Mouse (Mus musculus) adrenal gland, postnatal 10 days (tissue): Measurements from ENCODE around the gene Bak1. TPM values are rescaled to one million over a fixed set of nuclear protein-coding genes. Genes with fewer than 3 reads are reported as not detected.
A peak's percentile ranks its signal among the peaks of the same experiment; 100 is the strongest.
"Not testable (repeated sequence)": the region's sequence is repeated elsewhere in the genome, so short reads cannot be mapped to it uniquely, and the experiment has no call there.

Experiments
- DNase-seq: peaks from one replicate; pipeline ENCODE4 v3.0.0; 2021; ENCODE audit warnings: mixed read lengths
- total RNA-seq, 2 experiments: library from RNA; stranded (reverse); gene quantifications; 2 replicates each; pipeline ENCODE4 v1.2.3; 2021

Bak1 gene
- total RNA-seq, 2 experiments from 2014 or later = 35.4 to 42.4 TPM

DNA sequence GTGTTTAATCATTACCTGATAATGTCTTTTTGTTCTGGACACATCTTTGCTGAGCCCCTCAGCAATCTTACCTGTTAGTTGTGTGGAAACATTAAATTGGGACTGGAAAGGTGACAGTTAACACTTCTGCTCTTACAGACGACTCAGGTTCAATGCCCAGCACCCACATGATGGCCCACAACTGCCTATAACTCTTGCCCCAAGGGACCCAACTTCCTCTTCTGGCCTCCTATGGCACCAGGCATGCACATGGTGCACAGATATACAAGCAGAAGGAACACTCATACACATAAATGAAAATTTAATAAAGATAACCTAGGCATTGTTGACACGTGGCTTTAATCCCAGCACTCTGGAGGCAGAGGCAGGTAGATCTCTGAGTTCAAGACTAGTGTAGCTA is 49.4 kb downstream of the Bak1 start:
- no peak for DNase-seq

- not testable (repeated sequence) for DNase-seq
Measured at GRCm38 (mm10) chr17:26977354-26977753, 51.5 kb downstream of the Bak1 start.

- DNase-seq = no peak
Measured at GRCm38 (mm10) chr17:26975415-26975814, 53.4 kb downstream of the Bak1 start.

GRCm38 (mm10) chr17:26974547-26974946 is 54.3 kb downstream of the Bak1 start:
- DNase-seq = no peak

GRCm38 (mm10) chr17:26972703-26973574 is 55.9 kb downstream of the Bak1 start, which contains the start of gene Zbtb9:
Zbtb9 (plus strand) TSS chr17:26973167.
- DNase-seq = peak; percentile 98

GRCm38 (mm10) chr17:26972107-26972506 is 56.7 kb downstream of the Bak1 start:
- no peak for DNase-seq

GRCm38 (mm10) chr17:26971247-26971905 is 57.4 kb downstream of the Bak1 start:
- no peak for DNase-seq

DNA sequence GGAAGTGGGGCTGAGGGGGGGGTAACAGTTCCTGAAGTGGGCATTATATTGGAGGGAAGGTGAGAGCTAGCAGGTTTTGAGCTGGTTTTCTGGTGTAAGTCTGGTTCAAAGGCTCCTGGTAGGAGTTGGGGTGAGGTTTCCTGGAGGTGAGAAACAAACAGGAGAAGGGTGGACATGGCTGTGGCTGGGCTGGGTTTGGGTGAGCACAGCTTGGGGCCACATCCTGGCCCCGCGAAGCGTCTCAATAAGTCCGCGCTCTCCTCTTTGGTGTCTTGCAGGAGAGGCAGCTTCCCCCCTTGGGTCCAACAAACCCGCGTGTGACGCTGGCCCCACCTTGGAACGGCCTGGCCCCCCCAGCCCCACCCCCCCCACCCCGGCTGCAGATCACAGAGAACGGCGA is 58.6 kb downstream of the Bak1 start:
- DNase-seq = no peak

Other genes starting within 250 kb of the Bak1 start
- 10 to 100 TPM; 26.8 to 34.3 TPM for gene Bnip1, start 247.9 kb downstream of the Bak1 start, total RNA-seq
- not detected for gene Nkx2-5, start 184.0 kb downstream of the Bak1 start, total RNA-seq
- 1 to 10 TPM; 4.5 to 6.2 TPM for gene Kifc5b, start 111.9 kb downstream of the Bak1 start, total RNA-seq
- gene Phf1, start 96.0 kb downstream of the Bak1 start, total RNA-seq = 10 to 100 TPM; 20.6 to 23.3 TPM
- 100 to 1,000 TPM; 119 to 134 TPM for gene Cuta, start 89.4 kb downstream of the Bak1 start, total RNA-seq
- 10 to 100 TPM; 15.7 to 21.6 TPM for gene Syngap1, start 87.8 kb downstream of the Bak1 start, total RNA-seq
- gene Zbtb9, start 55.8 kb downstream of the Bak1 start, total RNA-seq = 1 to 10 TPM; 5.2 to 7.4 TPM
- gene Itpr3, start 28.3 kb upstream of the Bak1 start, total RNA-seq = 1 to 10 TPM; 8.7 to 9.7 TPM
- gene Uqcc2, start 104.9 kb upstream of the Bak1 start, total RNA-seq = 100 to 1,000 TPM; 152 to 180 TPM
- 1 to 10 TPM; 2.3 to 6.1 TPM for gene Ip6k3, start 138.8 kb upstream of the Bak1 start, total RNA-seq
- 10 to 100 TPM; 42.5 to 51.3 TPM for gene Lemd2, start 175.5 kb upstream of the Bak1 start, total RNA-seq